Mouse (Mus musculus): ENCODE data around the gene Uimc1. TPM values are rescaled to one million over a fixed set of nuclear protein-coding genes. Genes with fewer than 3 reads are reported as not detected.

Gene Uimc1
- total and polyA plus RNA-seq, 3 experiments, result 20.7 to 177 (median 44.5) TPM

DNA sequence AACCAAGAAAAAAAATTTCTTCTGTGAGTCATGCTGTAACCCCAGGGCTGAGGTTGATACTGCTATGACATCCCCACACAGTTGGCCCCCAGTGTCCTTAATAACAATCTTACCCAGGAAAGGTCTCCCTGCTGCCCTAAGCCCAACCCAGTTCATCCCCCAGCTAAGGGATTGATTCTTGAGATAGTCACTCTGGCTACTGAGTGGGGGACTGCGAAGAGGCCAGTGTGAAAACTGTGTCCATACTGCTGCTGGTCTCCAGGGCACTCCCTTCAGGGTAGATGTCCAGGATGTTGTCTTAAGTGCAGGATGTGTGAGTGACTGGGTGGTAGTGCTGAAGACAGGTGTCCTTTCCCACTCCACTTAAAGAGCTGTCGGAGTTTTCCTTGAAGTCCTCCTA, 33.3 kb upstream of the Uimc1 start, which contains the start of gene Gm17617:
Gm17617 (minus strand) TSS at position 101 of the 400 bp plus-strand sequence.
- H3K36me3 ChIP-seq (replicated peaks in 1 of 2; ENCODE audit: control insufficient read depth in 1 of 2, insufficient read depth in 1 of 2, low read length in 1 of 2), result peaks cover 31 to 56% of the 10 kb centered on the region in 2 experiments
- no peak for DNase-seq (ENCODE audit: extremely low read depth)

DNA sequence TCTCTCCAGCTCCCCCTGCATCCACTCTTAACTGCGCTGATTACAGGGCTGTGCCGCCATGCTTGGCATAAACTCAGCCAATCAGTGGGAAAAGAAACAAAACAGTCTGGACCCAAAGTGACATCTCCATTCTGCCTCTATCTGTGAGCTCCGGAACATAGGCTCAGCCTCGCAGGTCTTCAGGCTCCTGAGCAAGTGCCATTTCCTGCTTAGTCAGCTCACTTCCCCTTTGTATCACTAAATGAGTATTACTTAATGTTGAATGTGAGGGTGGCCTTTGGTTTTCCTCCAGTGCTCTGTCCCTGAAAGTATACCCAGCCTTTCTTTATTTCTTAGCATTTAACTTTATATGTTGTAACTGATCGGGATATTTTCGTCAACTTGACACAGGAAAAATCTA, 24.8 kb upstream of the Uimc1 start:
- TF ChIP-seq MAX (IDR thresholded peaks at IDR 0.05; ENCODE audit: low read length), result no peak
- TF ChIP-seq MAFK (IDR thresholded peaks at IDR 0.05; ENCODE audit: insufficient replicate concordance, low read length), result 0 out of 2 replicates have a peak, but pooled peaks have one; percentile 17
- Histone ChIP-seq H3K4me2 (ENCODE audit: insufficient read depth, low read depth, poor library complexity, severe bottlenecking) (no peak overlapping the region), H3K9me3 (replicated peaks; ENCODE audit: low read length) (no peaks in the 10 kb centered on the region), H3K79me2 (replicated peaks; ENCODE audit: control insufficient read depth, extremely low read depth, insufficient read depth, poor library complexity, severe bottlenecking) (no peaks in the 10 kb centered on the region), H3K9ac (ENCODE audit: insufficient read depth, low read depth) (no peak overlapping the region), H3K27me3 (replicated peaks) (no peaks in the 10 kb centered on the region), H3K4me3 (replicated peaks in 1 of 3; ENCODE audit: low read depth in 2 of 3, low read length in 2 of 3, poor library complexity in 1 of 3) (no peak overlapping the region), H3K27ac (ENCODE audit: insufficient read depth, low read depth) (no peak overlapping the region), H3K4me1 (ENCODE audit: control insufficient read depth in 1 of 2, insufficient read depth in 2 of 2) (peaks cover 0 to 8% of the 10 kb centered on the region in 2 experiments; a peak in 2 of 4 replicates), H3K36me3 (replicated peaks in 1 of 2; ENCODE audit: control insufficient read depth in 1 of 2, insufficient read depth in 1 of 2, low read length in 1 of 2) (peaks cover 34 to 80% of the 10 kb centered on the region in 2 experiments)
- dilution Hi-C loops (cut with MboI; ENCODE audit: extremely low pct_ligation_motif_present, extremely low pct_unique_long_range_greater_than_20kb, low sequenced_read_pairs) (no loop called here), in situ Hi-C loops (cut with MboI; ENCODE audit: low pct_ligation_motif_present, low pct_unique_long_range_greater_than_20kb, low sequenced_read_pairs) (no loop called here)
- peak; percentile 54 for DNase-seq (ENCODE audit: extremely low read depth)

More for the DNA sequence above, 33.3 kb upstream of the Uimc1 start, which contains the start of gene Gm17617:
- H3K79me2 ChIP-seq (replicated peaks; ENCODE audit: control insufficient read depth, extremely low read depth, insufficient read depth, poor library complexity, severe bottlenecking), result no peaks in the 10 kb centered on the region
- H3K27ac ChIP-seq (ENCODE audit: insufficient read depth, low read depth), result no peak within 1 kb of the TSS
- TF ChIP-seq SIN3A (IDR thresholded peaks at IDR 0.05; ENCODE audit: low read length), result no peak
- TF ChIP-seq JUND (conservative IDR thresholded peaks at IDR 0.05; ENCODE audit: low read depth, low read length), result no peak
- no peak for TF ChIP-seq IRF4 (IDR thresholded peaks at IDR 0.05; ENCODE audit: low read depth, low read length)
- TF ChIP-seq USF2 (conservative IDR thresholded peaks at IDR 0.05; ENCODE audit: low read depth, low read length), result no peak
- no peak for TF ChIP-seq MAX (IDR thresholded peaks at IDR 0.05; ENCODE audit: low read length)
- TF ChIP-seq E2F4 (IDR thresholded peaks at IDR 0.05; ENCODE audit: insufficient replicate concordance, low read depth, low read length), result no peak
- TF ChIP-seq NRF1 (IDR thresholded peaks at IDR 0.05; ENCODE audit: low read depth, low read length), result no peak
- TF ChIP-seq CHD1 (IDR thresholded peaks at IDR 0.05; ENCODE audit: low read depth, low read length), result no peak
- TF ChIP-seq RCOR1 (conservative IDR thresholded peaks at IDR 0.05; ENCODE audit: low read depth, low read length), result no peak
- TF ChIP-seq MYC (IDR thresholded peaks at IDR 0.05; ENCODE audit: low read depth, low read length), result no peak
- TF ChIP-seq HCFC1 (IDR thresholded peaks at IDR 0.05; ENCODE audit: low read depth, low read length), result no peak
- no peak for TF ChIP-seq GABPA (IDR thresholded peaks at IDR 0.05; ENCODE audit: insufficient replicate concordance, low read depth, low read length)
- TF ChIP-seq NELFE (IDR thresholded peaks at IDR 0.05; ENCODE audit: low read depth, low read length), result no peak
- TF ChIP-seq MEF2A (IDR thresholded peaks at IDR 0.05; ENCODE audit: borderline replicate concordance, low read depth, low read length), result no peak
- TF ChIP-seq ZKSCAN1 (IDR thresholded peaks at IDR 0.05; ENCODE audit: borderline replicate concordance, low read depth, low read length), result no peak
- H3K9me3 ChIP-seq (replicated peaks; ENCODE audit: low read length), result no peaks in the 10 kb centered on the region
- dilution Hi-C loops (cut with MboI; ENCODE audit: extremely low pct_ligation_motif_present, extremely low pct_unique_long_range_greater_than_20kb, low sequenced_read_pairs), result no loop called here
- H3K27me3 ChIP-seq (replicated peaks), result no peaks in the 10 kb centered on the region
- in situ Hi-C loops (cut with MboI; ENCODE audit: low pct_ligation_motif_present, low pct_unique_long_range_greater_than_20kb, low sequenced_read_pairs), result no loop called here
- no peak within 1 kb of the TSS for H3K4me2 ChIP-seq (ENCODE audit: insufficient read depth, low read depth, poor library complexity, severe bottlenecking)
- no peaks in the 10 kb centered on the region for H3K4me1 ChIP-seq (ENCODE audit: control insufficient read depth in 1 of 2, insufficient read depth in 2 of 2)
- no peak within 1 kb of the TSS for H3K4me3 ChIP-seq (replicated peaks in 1 of 3; ENCODE audit: low read depth in 2 of 3, low read length in 2 of 3, poor library complexity in 1 of 3)
- no peak within 1 kb of the TSS for H3K9ac ChIP-seq (ENCODE audit: insufficient read depth, low read depth)

Measured in CH12.LX (cell line).